Mouse (Mus musculus): ENCODE data around the gene Samd10.

DNA sequence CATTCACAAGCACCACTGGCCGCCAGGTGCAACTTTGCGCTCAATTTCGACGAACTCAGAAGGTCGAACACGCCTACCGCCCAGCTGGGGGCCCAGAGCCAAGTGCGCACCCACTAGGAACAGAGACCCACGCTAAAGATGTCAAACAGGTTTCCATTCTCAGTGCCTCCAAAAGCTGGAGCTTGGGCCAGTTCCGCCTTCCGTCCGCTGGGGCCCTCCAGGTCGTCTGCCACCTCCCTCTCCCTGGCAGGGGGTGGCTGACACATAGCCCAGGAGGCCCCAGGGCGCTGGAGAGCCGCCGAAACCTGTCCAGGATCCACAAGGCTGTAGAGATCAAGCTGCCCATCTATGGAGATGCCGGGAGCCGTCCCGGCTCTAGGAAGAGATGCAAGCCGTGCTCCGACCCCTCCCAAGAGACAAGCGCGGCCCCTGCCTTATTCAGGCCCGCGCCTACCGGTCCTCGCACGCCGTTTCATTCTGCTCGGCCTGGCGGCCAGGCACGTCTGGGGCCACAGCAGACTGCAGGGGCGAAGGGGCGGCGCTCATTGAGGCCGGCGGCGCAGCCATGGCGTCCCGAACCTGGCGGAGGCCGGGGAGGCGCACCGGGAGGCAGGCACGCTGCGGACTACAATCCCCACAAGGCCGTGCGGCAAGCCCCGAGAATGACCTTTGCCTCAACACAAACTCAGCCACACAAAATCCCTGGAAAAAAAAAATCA, 17.5 kb downstream of the Samd10 start:
- TF ChIP-seq CTCF (conservative IDR thresholded peaks at IDR 0.05; ENCODE audit: insufficient read depth, insufficient read length, low read depth, low read length) = no peak
- peak; percentile 34 for TF ChIP-seq POLR2A (IDR thresholded peaks at IDR 0.05; ENCODE audit: low read depth, low read length)
